Mouse (Mus musculus) heart, postnatal 0 days (tissue): ENCODE results near the gene Cyp2d22.

Experiments
- CTCF ChIP-seq: IDR thresholded peaks from 2 replicates; pipeline ENCODE4 v1.5.1; 2016; ENCODE audit warnings: antibody characterized with exemption, control low read depth, low read depth
- EP300 ChIP-seq: IDR thresholded peaks from 2 replicates; pipeline ENCODE4 v1.6.1; 2016; ENCODE audit warnings: antibody characterized with exemption, low read depth

DNA sequence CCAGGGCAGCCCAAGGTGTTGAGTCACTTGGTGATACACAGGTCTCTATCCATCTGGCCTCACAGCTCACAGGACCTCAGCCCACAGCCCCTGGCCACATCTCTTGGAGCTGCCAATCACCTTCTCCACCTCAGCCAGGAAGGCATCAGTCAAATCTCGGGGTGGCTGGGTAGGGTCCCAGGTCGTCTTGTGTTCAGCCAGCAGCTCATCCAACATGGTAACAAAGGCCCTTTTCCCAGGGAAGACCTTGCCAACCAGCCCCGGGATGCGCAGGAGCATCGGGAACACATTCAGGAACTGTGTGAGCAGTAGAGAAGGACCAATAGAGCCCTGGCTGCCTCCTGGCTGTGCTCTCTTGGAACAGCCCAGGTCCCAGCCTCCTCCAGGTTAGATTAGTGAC is 7.1 kb downstream of the Cyp2d22 start:
- TF ChIP-seq CTCF (no peak), EP300 (no peak)
